Mouse (Mus musculus) neural tube, embryonic 14.5 days (tissue): ENCODE measurements around the gene Kcnq5. TPM values are rescaled to one million over a fixed set of nuclear protein-coding genes. Genes with fewer than 3 reads are reported as not detected.
"Not testable (repeated sequence)": the region's sequence is repeated elsewhere in the genome, so short reads cannot be mapped to it uniquely, and the experiment has no call there.

Source experiments
- ATAC-seq: fragments of 200-750 bp; cut with Nextera tagmentation; 2 replicates; pipeline ENCODE4 v1.8.0; 2017; ENCODE audit warnings: low read depth, mild to moderate bottlenecking, moderate TSS enrichment, moderate library complexity
- H3K27ac ChIP-seq: fragments of 300-500 bp; sonication (generic); 2 replicates; pipeline ENCODE4 v1.5.1; 2014; ENCODE audit warnings: low read depth, mild to moderate bottlenecking, control low read depth, low read length, moderate library complexity, mixed read lengths
- H3K27me3 ChIP-seq: fragments of 300-500 bp; sonication (generic); 2 replicates; pipeline ENCODE4 v1.6.1; 2014; ENCODE audit warnings: low read length; ENCODE audit not compliant: control insufficient read depth, insufficient read depth
- H3K36me3 ChIP-seq: fragments of 300-500 bp; sonication (generic); 2 replicates; pipeline ENCODE4 v1.6.1; 2014; ENCODE audit warnings: low read length, mixed read lengths; ENCODE audit not compliant: control insufficient read depth, insufficient read depth
- H3K4me1 ChIP-seq: fragments of 300-500 bp; sonication (generic); 2 replicates; pipeline ENCODE4 v1.6.1; 2014; ENCODE audit warnings: low read length; ENCODE audit not compliant: control insufficient read depth, insufficient read depth
- H3K4me2 ChIP-seq: fragments of 300-500 bp; sonication (generic); 2 replicates; pipeline ENCODE4 v1.6.1; 2014; ENCODE audit warnings: mild to moderate bottlenecking, low read depth, low read length, control low read depth
- H3K4me3 ChIP-seq: fragments of 300-500 bp; sonication (generic); 2 replicates; pipeline ENCODE4 v1.5.1; 2014; ENCODE audit warnings: low read depth, low read length, control low read depth, mixed read lengths
- H3K9ac ChIP-seq: fragments of 300-500 bp; sonication (generic); replicated peaks from 2 replicates; pipeline ENCODE4 v1.6.1; 2014; ENCODE audit warnings: low read depth, mild to moderate bottlenecking, control low read depth, low read length, mixed read lengths
- H3K9me3 ChIP-seq: fragments of 300-500 bp; sonication (generic); 2 replicates; pipeline ENCODE4 v1.6.1; 2016; ENCODE audit warnings: low read length; ENCODE audit not compliant: control insufficient read depth
- WGBS: fragments of 180-500 bp; shearing (Covaris S2); extraction: QIAGEN DNeasy Blood & Tissue Kit; methylation state at CpG from one replicate; pipeline ENCODE4 v1.1.7; 2014; 5-methylcytosine and 5-hydroxymethylcytosine counted together
- polyA plus RNA-seq: library from polyadenylated mRNA; unstranded; fragments of >200 nt; fragmentation: Nextera tagmentation; extraction: Ambion mirVana; gene quantifications from 2 replicates; pipeline ENCODE4 v1.2.1, GENCODE M21; 2014

Kcnq5 gene
- polyA plus RNA-seq, 1 experiment from 2014 or later: 2.6 TPM

GRCm38 (mm10) chr1:21407266-21407665, 554.5 kb downstream of the Kcnq5 start:
- Histone ChIP-seq H3K4me1 (no peaks in the 10 kb centered on the region), H3K4me3 (no peak overlapping the region), H3K27ac (no peak overlapping the region), H3K36me3 (no peaks in the 10 kb centered on the region), H3K9ac (no peak overlapping the region), H3K9me3 (no peaks in the 10 kb centered on the region), H3K27me3 (no peaks in the 10 kb centered on the region), H3K4me2 (no peak overlapping the region)
- peak; percentile 58; the same call in 1 of the 2 replicates for ATAC-seq
- 20% methylated on average over 2 of the region's 2 CpGs for WGBS

GRCm38 (mm10) chr1:21402804-21403203, 558.9 kb downstream of the Kcnq5 start:
- Histone ChIP-seq H3K36me3 (no peaks in the 10 kb centered on the region), H3K4me3 (no peak overlapping the region), H3K4me1 (no peaks in the 10 kb centered on the region), H3K27me3 (no peaks in the 10 kb centered on the region), H3K9ac (no peak overlapping the region), H3K9me3 (no peaks in the 10 kb centered on the region), H3K4me2 (no peak overlapping the region), H3K27ac (no peak overlapping the region)
- 85% methylated on average over 8 of the region's 8 CpGs for WGBS
- no peak for ATAC-seq

- no peaks in the 10 kb centered on the region for H3K4me1 ChIP-seq
- no peak overlapping the region for H3K9ac ChIP-seq
- no peaks in the 10 kb centered on the region for H3K9me3 ChIP-seq
- no peaks in the 10 kb centered on the region for H3K36me3 ChIP-seq
- no peak overlapping the region for H3K4me2 ChIP-seq
- no peak overlapping the region for H3K27ac ChIP-seq
- ATAC-seq: no peak
- H3K4me3 ChIP-seq: no peak overlapping the region
- no peaks in the 10 kb centered on the region for H3K27me3 ChIP-seq
- 77% methylated on average over 6 of the region's 6 CpGs for WGBS
Measured at GRCm38 (mm10) chr1:21391138-21391671, 570.5 kb downstream of the Kcnq5 start.

- 79% methylated on average over 1 of the region's 1 CpGs for WGBS
- Histone ChIP-seq H3K4me1 (no peaks in the 10 kb centered on the region), H3K27me3 (no peaks in the 10 kb centered on the region), H3K9ac (no peak within 1 kb of the TSS), H3K4me3 (no peak within 1 kb of the TSS), H3K27ac (no peak within 1 kb of the TSS), H3K9me3 (no peaks in the 10 kb centered on the region), H3K4me2 (no peak within 1 kb of the TSS), H3K36me3 (no peaks in the 10 kb centered on the region)
- ATAC-seq: no peak
Measured at GRCm38 (mm10) chr1:21383256-21383655, 578.5 kb downstream of the Kcnq5 start, which contains the start of gene Khdc1b. Gene Khdc1b, plus strand, starts transcription at chr1:21383556.

- H3K9ac ChIP-seq, H3K4me3 ChIP-seq, H3K27ac ChIP-seq, H3K36me3 ChIP-seq, H3K4me1 ChIP-seq, H3K9me3 ChIP-seq, H3K27me3 ChIP-seq, H3K4me2 ChIP-seq, ATAC-seq: not testable (repeated sequence)
- WGBS: 64% methylated on average over 1 of the region's 1 CpGs
Measured at GRCm38 (mm10) chr1:21368031-21368430, 593.7 kb downstream of the Kcnq5 start, which contains the start of gene Khdc1c. Gene Khdc1c, plus strand, starts transcription at chr1:21368331.

GRCm38 (mm10) chr1:21349341-21349740, 612.4 kb downstream of the Kcnq5 start, which contains the start of gene Khdc1a:
Gene Khdc1a, plus strand, starts transcription at chr1:21349641.
- Histone ChIP-seq H3K27ac (no peak within 1 kb of the TSS), H3K9me3 (no peaks in the 10 kb centered on the region), H3K4me1 (no peaks in the 10 kb centered on the region), H3K27me3 (no peaks in the 10 kb centered on the region), H3K4me3 (no peak within 1 kb of the TSS), H3K9ac (no peak within 1 kb of the TSS), H3K4me2 (no peak within 1 kb of the TSS), H3K36me3 (no peaks in the 10 kb centered on the region)
- no peak for ATAC-seq
- 91% methylated on average over 2 of the region's 2 CpGs for WGBS
